Mouse (Mus musculus) stomach, postnatal 0 days (tissue): ENCODE data around the gene Gm30191.

Experiments
- CTCF ChIP-seq: IDR thresholded peaks from 2 replicates; pipeline ENCODE4 v1.5.1; 2016; ENCODE audit warnings: antibody characterized with exemption, low read depth, mild to moderate bottlenecking, moderate library complexity
- EP300 ChIP-seq: optimal IDR thresholded peaks from 2 replicates; pipeline ENCODE3; 2016; ENCODE audit warnings: antibody characterized with exemption

GRCm38 (mm10) chr4:134238686-134239085 is 8.0 kb upstream of the Gm30191 start:
- TF ChIP-seq CTCF (0 out of 2 replicates have a peak, but pooled peaks have one; percentile 1), EP300 (no peak)
